Mouse (Mus musculus) 3T3-L1 (cell line): ENCODE measurements around the gene Lrig1.

Experiments
- DNase-seq: peaks from one replicate; pipeline ENCODE4 v3.0.0-alpha.2; 2015; ENCODE audit warnings: low read depth, low spot score

Gene Lrig1

DNA sequence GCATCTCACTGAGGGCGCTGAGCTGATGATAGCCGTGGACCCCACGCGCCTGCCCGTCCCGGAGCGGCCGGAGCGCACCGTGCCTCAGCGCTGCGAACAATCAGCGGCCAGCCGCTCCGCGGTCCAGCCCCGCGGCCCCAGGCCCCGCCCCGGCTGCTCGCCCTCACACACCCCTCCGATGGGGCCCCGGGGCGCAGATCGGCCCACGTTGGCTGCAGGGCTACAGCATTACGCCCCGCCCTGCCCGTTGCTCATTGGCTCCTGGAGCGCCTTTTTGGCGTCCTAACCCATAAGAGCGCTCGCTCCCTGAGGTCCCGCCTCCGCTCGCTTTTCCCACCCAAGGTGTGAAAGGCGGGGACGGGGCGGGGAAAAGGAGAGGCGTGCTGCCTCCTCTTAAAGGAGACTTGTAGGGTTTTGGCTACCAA lies at the start of gene Lrig1:
TSS of gene Lrig1 (minus strand) at position 92 of the 425 bp plus-strand sequence.
- DNase-seq, result peak; percentile 100

GRCm38 (mm10) chr6:94749626-94750025 lies 49.7 kb upstream of the Lrig1 start:
- DNase-seq, result no peak

GRCm38 (mm10) chr6:94748361-94748760 lies 48.4 kb upstream of the Lrig1 start:
- peak; percentile 93 for DNase-seq

DNA sequence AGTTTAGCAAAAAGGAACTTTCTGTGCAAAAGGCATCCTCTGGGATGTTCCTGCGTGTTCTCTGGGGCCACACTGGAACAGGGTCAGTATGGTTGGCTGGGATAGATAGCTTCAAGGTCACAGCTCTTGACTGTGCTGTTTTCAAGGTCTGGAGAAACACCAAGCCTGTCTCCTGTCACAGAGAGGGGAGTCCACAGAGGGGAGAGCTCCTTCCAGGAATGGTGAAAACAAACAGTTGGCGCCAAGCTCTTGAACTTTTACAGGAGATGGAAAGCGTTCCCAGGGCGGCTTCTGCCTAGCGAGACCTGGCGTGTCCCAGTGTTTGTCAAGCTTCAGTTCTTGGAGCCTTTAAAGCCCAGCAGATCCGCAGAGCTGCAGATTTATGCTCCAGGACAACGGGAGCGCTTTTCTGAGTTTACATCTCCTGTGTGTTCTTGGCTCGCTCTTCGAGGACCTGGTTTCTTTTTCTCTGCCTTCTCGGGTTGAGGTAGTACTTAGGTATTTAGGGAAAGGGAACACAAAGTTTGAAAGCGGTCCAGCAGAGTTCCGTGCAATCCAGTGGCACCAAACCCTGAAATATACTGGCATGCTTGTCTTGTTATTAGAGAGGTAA lies 40.3 kb upstream of the Lrig1 start:
- DNase-seq, result no peak

- DNase-seq, result no peak
Measured at GRCm38 (mm10) chr6:94738647-94739046, 38.7 kb upstream of the Lrig1 start.

DNA sequence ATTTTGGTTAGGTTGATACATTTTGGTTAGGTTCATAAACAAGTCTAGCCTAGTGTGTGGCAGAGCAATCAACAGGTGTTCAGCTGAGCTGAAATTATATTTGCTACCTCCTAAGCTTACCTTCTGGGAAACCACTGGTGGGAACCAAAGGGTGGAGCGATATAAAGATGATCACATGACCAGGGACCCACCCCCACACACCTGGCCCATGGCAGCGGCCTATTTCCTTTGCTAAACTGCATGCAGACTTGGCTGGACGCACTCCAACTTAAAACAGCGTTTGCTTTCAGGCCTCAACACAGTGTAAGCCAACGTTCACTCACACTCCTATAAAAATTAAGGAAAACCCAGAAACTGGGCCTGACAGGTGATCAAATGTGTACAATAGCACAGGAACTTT lies 33.9 kb upstream of the Lrig1 start:
- no peak for DNase-seq

GRCm38 (mm10) chr6:94729847-94730246 lies 29.9 kb upstream of the Lrig1 start:
- DNase-seq, result no peak

DNA sequence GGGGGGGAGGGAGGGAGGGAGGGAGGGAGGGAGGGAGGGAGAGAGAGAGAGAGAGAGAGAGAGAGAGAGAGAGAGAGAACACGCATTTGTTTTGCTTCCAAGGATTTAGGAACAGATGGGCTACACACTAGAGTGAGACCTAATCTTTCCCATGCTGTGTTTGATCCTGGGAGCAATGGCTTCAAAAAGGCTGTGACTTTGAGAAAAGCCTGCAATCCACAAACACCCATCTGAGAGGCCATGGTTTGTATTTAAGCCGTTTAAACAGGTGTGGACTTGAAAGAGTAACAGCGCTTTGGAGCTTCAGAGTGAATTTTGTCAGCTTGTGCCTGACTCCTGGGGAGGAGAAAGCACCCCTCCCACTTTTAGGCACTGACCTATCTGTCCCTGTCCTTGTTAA lies 29.2 kb upstream of the Lrig1 start:
- no peak for DNase-seq

GRCm38 (mm10) chr6:94724612-94725011 lies 24.7 kb upstream of the Lrig1 start:
- DNase-seq, result no peak

- no peak for DNase-seq
Measured at GRCm38 (mm10) chr6:94718607-94719346, 18.8 kb upstream of the Lrig1 start.

DNA sequence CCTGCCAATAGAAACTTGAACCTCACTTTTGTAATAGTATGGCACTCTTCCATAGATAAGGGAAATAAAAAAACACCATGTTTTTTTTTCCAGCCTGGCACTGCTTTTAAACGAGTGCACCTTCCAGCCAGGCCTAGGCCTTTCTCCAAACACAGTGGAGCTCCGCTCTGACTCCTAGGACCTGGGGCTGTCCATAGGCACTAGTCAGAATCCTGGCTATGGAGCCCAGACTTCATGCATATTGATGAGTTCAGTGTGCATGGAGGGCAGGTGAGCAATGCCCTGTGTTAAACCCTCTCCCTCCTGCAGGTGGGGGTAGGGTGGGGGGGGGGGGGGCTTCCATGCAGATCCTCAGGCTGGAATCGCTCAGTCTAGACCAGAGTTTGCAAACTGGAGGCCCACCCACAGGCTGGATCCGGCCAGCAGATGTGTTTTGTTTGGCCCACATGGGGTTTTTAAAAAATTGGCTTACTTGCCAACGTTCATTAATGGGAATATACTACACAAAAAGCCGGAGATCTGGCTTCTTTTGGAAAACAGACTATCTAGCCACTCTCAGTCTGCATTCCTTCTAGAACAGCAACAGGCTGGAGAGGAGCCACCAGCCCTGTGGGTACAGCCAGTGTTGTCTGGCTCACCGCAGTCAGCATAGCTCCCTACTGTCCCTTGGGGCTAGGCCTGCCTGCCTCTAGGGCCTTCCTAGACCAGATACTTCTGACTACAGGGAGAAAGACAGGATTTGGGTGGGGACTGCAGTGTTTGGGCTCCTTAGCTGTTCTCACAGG lies 17.9 kb upstream of the Lrig1 start:
- DNase-seq, result peak; percentile 97

- no peak for DNase-seq
Measured at GRCm38 (mm10) chr6:94715645-94715940, 15.6 kb upstream of the Lrig1 start.

GRCm38 (mm10) chr6:94714815-94715644 lies 15.1 kb upstream of the Lrig1 start:
- no peak for DNase-seq

GRCm38 (mm10) chr6:94709832-94710231 lies 9.9 kb upstream of the Lrig1 start:
- no peak for DNase-seq

DNA sequence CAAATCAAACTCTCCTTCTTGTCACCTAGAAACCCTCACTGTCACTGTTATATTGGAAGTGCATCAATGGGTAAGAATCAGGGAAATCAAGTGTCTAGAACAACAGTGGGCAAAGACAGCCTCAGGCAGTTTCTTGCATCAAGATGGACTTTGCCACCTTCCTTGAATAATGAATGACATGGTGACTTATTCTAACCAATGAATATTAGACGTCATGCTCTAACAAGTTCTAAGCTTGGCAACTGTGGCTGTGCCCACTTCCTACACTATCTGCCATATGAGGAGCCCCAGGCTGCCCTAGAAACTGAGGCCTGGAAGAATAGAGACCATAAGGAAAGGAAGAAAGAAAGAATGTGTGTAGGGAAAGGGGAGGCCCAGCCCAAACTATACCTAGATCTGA lies 9.2 kb upstream of the Lrig1 start:
- no peak for DNase-seq

DNA sequence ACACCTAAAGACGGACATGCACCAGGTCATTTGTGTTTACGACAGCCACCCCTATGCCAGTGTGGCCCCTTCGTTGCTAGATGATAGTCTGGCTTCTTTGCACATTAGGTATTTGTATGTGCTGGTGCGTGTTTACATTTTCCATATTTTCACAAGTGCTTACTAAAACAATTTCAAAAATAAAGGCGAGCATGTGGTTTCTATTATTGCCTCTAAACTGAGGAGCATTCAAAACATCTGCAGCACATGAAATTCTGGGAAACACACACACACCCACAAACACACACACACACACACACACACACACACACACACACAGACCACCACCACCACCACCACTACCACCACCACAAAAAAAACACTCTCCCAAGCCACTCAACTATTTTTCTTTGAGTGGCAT lies 7.3 kb upstream of the Lrig1 start:
- DNase-seq, result no peak

DNA sequence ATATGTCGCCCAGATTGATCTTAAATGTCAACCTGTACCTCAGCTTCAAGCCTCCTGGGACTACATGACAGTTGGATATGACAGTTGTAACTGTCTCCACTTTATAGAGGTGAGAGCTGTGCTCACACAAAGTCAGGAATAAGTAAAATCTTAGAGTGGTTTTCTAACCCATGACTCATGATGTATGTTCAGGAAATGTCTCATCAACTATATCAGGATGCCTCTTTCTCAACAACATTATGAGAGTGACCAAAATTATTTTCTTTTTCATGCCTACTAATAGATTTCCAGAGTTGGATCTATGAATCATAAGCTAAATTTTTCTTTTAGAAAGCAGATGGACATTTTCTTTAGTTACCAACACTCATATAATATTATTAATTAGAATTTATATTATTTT lies 6.0 kb upstream of the Lrig1 start:
- DNase-seq, result peak; percentile 65

DNA sequence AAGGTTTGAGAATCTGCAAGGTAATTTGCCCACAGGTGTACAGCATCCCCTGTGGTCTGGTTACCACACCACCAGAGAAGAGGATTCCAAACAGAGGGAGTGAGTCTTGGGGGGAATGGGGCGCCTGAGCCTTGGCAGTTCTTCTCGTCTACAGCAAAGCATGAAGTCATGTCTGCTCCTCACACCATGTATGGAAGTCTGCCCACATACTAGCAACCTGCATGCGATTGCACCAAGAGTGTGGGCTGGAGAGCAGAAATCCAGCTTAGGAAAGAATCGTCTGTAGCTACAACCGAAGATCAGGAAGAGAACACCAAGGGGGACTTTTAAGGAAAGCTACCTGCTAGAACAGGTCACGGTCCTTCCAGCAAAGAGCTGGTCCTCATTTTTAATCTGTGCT lies 3.0 kb upstream of the Lrig1 start:
- no peak for DNase-seq

DNA sequence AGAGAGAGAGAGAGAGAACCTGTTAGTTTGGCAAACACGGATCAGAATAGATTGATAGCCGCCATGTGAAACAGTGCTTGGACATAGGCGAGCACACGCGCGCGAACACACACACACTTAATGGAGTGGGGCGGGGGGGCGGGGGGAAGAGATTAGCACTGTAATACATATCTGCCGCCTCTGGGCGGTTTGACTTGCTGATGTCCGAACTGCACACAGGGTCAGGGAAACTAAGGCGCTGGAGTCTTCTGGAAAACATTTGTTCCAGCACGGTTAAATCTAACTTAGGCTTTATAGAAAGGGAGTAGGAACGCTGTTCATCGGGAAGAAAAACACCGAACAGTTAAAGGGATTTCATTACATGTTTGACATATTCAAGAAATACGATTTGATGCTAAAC lies 1.1 kb upstream of the Lrig1 start:
- peak; percentile 83 for DNase-seq

- peak; percentile 85 for DNase-seq
Measured at GRCm38 (mm10) chr6:94700612-94701011, 654 bp upstream of the Lrig1 start.

DNA sequence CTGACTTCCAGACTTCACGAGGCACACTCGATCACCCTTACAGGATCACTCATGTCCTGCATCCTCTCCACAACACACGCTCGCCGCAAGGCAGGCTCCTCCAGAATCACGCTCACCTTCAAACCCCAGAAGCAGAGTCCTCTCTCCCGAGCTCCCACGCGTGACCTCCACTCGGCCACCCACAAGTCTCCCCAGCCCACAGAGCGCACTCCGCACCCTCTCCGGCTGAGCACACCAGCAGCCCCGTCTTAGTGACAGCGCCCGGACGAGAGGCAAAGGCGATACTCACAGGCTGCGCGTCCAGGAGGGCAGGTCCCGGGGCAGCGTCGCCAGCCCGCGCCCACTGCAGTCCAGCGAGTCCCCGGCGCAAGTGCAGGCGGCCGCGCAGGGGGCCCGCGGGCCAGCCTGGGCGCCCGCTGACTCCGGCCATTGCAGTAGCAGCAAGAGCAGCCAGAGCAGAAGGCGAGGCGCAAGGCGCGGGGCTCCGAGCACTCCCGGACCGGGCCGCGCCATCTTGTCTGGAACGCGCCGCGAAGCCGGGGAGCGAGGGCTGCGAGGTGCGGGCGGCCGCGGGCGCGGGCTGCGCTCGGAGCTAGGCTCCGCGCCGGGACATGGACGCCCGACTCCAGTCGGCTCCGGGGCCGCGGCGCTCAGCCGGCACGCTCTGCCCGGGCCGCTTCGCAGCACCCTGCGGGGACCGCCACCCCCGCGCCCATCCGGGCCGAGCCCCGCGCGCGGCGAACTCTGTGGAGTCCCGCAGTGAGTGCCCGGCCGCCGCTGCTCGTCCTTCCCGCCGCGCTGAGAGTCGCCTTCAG lies 578 bp downstream of the Lrig1 start:
- peak; percentile 48 for DNase-seq
